Mouse (Mus musculus): ENCODE measurements around the gene Vcam1. TPM values are rescaled to one million over a fixed set of nuclear protein-coding genes. Genes with fewer than 3 reads are reported as not detected.

Gene Vcam1
- polyA plus RNA-seq, 1 experiment from 2014 or later = 97.3 TPM

GRCm38 (mm10) chr3:116157447-116157990 is 28.0 kb upstream of the Vcam1 start:
- Histone ChIP-seq H3K27me3 (ENCODE audit: control insufficient read depth, insufficient read depth, low read length) (no peaks in the 10 kb centered on the region), H3K4me1 (ENCODE audit: control insufficient read depth, insufficient read depth, low read length) (no peaks in the 10 kb centered on the region), H3K9me3 (replicated peaks; ENCODE audit: control insufficient read depth, low read length) (no peaks in the 10 kb centered on the region), H3K4me3 (ENCODE audit: low read length) (no peak overlapping the region), H3K27ac (ENCODE audit: low read length) (no peak overlapping the region), H3K4me2 (ENCODE audit: low read depth, low read length) (peak overlapping the region; percentile 37; the same call in 1 of the 2 replicates), H3K36me3 (ENCODE audit: control insufficient read depth, insufficient read depth) (no peaks in the 10 kb centered on the region), H3K9ac (ENCODE audit: low read length) (no peak overlapping the region)
- no peak for ATAC-seq (replicated peaks; ENCODE audit: extremely low read depth, insufficient read depth, low FRiP score)
- 45% methylated on average over 13 of the region's 13 CpGs for WGBS

GRCm38 (mm10) chr3:116150056-116150632 is 20.7 kb upstream of the Vcam1 start:
- H3K4me2 ChIP-seq (ENCODE audit: low read depth, low read length) = no peak overlapping the region
- WGBS = 78% methylated on average over 13 of the region's 13 CpGs
- no peak overlapping the region for H3K9ac ChIP-seq (ENCODE audit: low read length)
- H3K36me3 ChIP-seq (ENCODE audit: control insufficient read depth, insufficient read depth) = no peaks in the 10 kb centered on the region
- H3K27ac ChIP-seq (ENCODE audit: low read length) = no peak overlapping the region
- no peak overlapping the region for H3K4me3 ChIP-seq (ENCODE audit: low read length)
- no peaks in the 10 kb centered on the region for H3K4me1 ChIP-seq (ENCODE audit: control insufficient read depth, insufficient read depth, low read length)
- no peaks in the 10 kb centered on the region for H3K9me3 ChIP-seq (replicated peaks; ENCODE audit: control insufficient read depth, low read length)
- no peak for ATAC-seq (replicated peaks; ENCODE audit: extremely low read depth, insufficient read depth, low FRiP score)
- no peaks in the 10 kb centered on the region for H3K27me3 ChIP-seq (ENCODE audit: control insufficient read depth, insufficient read depth, low read length)

- no peak for ATAC-seq (replicated peaks; ENCODE audit: extremely low read depth, insufficient read depth, low FRiP score)
- Histone ChIP-seq H3K36me3 (ENCODE audit: control insufficient read depth, insufficient read depth) (no peaks in the 10 kb centered on the region), H3K27me3 (ENCODE audit: control insufficient read depth, insufficient read depth, low read length) (no peaks in the 10 kb centered on the region), H3K4me2 (ENCODE audit: low read depth, low read length) (no peak overlapping the region), H3K27ac (ENCODE audit: low read length) (no peak overlapping the region), H3K9me3 (replicated peaks; ENCODE audit: control insufficient read depth, low read length) (no peaks in the 10 kb centered on the region), H3K4me1 (ENCODE audit: control insufficient read depth, insufficient read depth, low read length) (no peaks in the 10 kb centered on the region), H3K9ac (ENCODE audit: low read length) (no peak overlapping the region), H3K4me3 (ENCODE audit: low read length) (no peak overlapping the region)
- WGBS = 57% methylated on average over 4 of the region's 4 CpGs
Measured at GRCm38 (mm10) chr3:116149096-116149495, 19.6 kb upstream of the Vcam1 start.

GRCm38 (mm10) chr3:116148676-116149075 is 19.2 kb upstream of the Vcam1 start:
- H3K27ac ChIP-seq (ENCODE audit: low read length) = no peak overlapping the region
- no peaks in the 10 kb centered on the region for H3K9me3 ChIP-seq (replicated peaks; ENCODE audit: control insufficient read depth, low read length)
- H3K27me3 ChIP-seq (ENCODE audit: control insufficient read depth, insufficient read depth, low read length) = no peaks in the 10 kb centered on the region
- WGBS = 55% methylated on average over 9 of the region's 9 CpGs
- no peak overlapping the region for H3K4me3 ChIP-seq (ENCODE audit: low read length)
- no peaks in the 10 kb centered on the region for H3K4me1 ChIP-seq (ENCODE audit: control insufficient read depth, insufficient read depth, low read length)
- H3K9ac ChIP-seq (ENCODE audit: low read length) = no peak overlapping the region
- H3K4me2 ChIP-seq (ENCODE audit: low read depth, low read length) = no peak overlapping the region
- no peaks in the 10 kb centered on the region for H3K36me3 ChIP-seq (ENCODE audit: control insufficient read depth, insufficient read depth)
- no peak for ATAC-seq (replicated peaks; ENCODE audit: extremely low read depth, insufficient read depth, low FRiP score)

- Histone ChIP-seq H3K9me3 (replicated peaks; ENCODE audit: control insufficient read depth, low read length) (no peaks in the 10 kb centered on the region), H3K36me3 (ENCODE audit: control insufficient read depth, insufficient read depth) (no peaks in the 10 kb centered on the region), H3K9ac (ENCODE audit: low read length) (no peak overlapping the region), H3K4me2 (ENCODE audit: low read depth, low read length) (no peak overlapping the region), H3K27me3 (ENCODE audit: control insufficient read depth, insufficient read depth, low read length) (no peaks in the 10 kb centered on the region), H3K4me3 (ENCODE audit: low read length) (no peak overlapping the region), H3K27ac (ENCODE audit: low read length) (no peak overlapping the region), H3K4me1 (ENCODE audit: control insufficient read depth, insufficient read depth, low read length) (peaks cover 19% of the 10 kb centered on the region)
- 45% methylated on average over 3 of the region's 3 CpGs for WGBS
- no peak for ATAC-seq (replicated peaks; ENCODE audit: extremely low read depth, insufficient read depth, low FRiP score)
Measured at GRCm38 (mm10) chr3:116141226-116141625, 11.7 kb upstream of the Vcam1 start.

GRCm38 (mm10) chr3:116139000-116139399 is 9.5 kb upstream of the Vcam1 start:
- H3K9ac ChIP-seq (ENCODE audit: low read length) = no peak overlapping the region
- peaks cover 19% of the 10 kb centered on the region for H3K4me1 ChIP-seq (ENCODE audit: control insufficient read depth, insufficient read depth, low read length)
- H3K36me3 ChIP-seq (ENCODE audit: control insufficient read depth, insufficient read depth) = no peaks in the 10 kb centered on the region
- 27% methylated on average over 5 of the region's 5 CpGs for WGBS
- H3K9me3 ChIP-seq (replicated peaks; ENCODE audit: control insufficient read depth, low read length) = no peaks in the 10 kb centered on the region
- no peak for ATAC-seq (replicated peaks; ENCODE audit: extremely low read depth, insufficient read depth, low FRiP score)
- no peak overlapping the region for H3K4me2 ChIP-seq (ENCODE audit: low read depth, low read length)
- no peak overlapping the region for H3K4me3 ChIP-seq (ENCODE audit: low read length)
- H3K27me3 ChIP-seq (ENCODE audit: control insufficient read depth, insufficient read depth, low read length) = no peaks in the 10 kb centered on the region
- no peak overlapping the region for H3K27ac ChIP-seq (ENCODE audit: low read length)

- Histone ChIP-seq H3K27me3 (ENCODE audit: control insufficient read depth, insufficient read depth, low read length) (no peaks in the 10 kb centered on the region), H3K27ac (ENCODE audit: low read length) (peak overlapping the region; percentile 68), H3K4me3 (ENCODE audit: low read length) (no peak overlapping the region), H3K4me1 (ENCODE audit: control insufficient read depth, insufficient read depth, low read length) (peaks cover 19% of the 10 kb centered on the region), H3K36me3 (ENCODE audit: control insufficient read depth, insufficient read depth) (no peaks in the 10 kb centered on the region), H3K4me2 (ENCODE audit: low read depth, low read length) (no peak overlapping the region), H3K9me3 (replicated peaks; ENCODE audit: control insufficient read depth, low read length) (no peaks in the 10 kb centered on the region), H3K9ac (ENCODE audit: low read length) (no peak overlapping the region)
- ATAC-seq (replicated peaks; ENCODE audit: extremely low read depth, insufficient read depth, low FRiP score) = peak; percentile 32; the same call in 1 of the 2 replicates
- 45% methylated on average over 5 of the region's 5 CpGs for WGBS
Measured at GRCm38 (mm10) chr3:116138081-116138480, 8.6 kb upstream of the Vcam1 start.

- Histone ChIP-seq H3K27ac (ENCODE audit: low read length) (no peak overlapping the region), H3K4me1 (ENCODE audit: control insufficient read depth, insufficient read depth, low read length) (peaks cover 5% of the 10 kb centered on the region), H3K4me3 (ENCODE audit: low read length) (no peak overlapping the region), H3K9ac (ENCODE audit: low read length) (no peak overlapping the region), H3K9me3 (replicated peaks; ENCODE audit: control insufficient read depth, low read length) (no peaks in the 10 kb centered on the region), H3K27me3 (ENCODE audit: control insufficient read depth, insufficient read depth, low read length) (no peaks in the 10 kb centered on the region), H3K36me3 (ENCODE audit: control insufficient read depth, insufficient read depth) (no peaks in the 10 kb centered on the region), H3K4me2 (ENCODE audit: low read depth, low read length) (no peak overlapping the region)
- WGBS = 71% methylated on average over 5 of the region's 5 CpGs
- no peak for ATAC-seq (replicated peaks; ENCODE audit: extremely low read depth, insufficient read depth, low FRiP score)
Measured at GRCm38 (mm10) chr3:116133363-116133762, 3.9 kb upstream of the Vcam1 start.

GRCm38 (mm10) chr3:116130711-116131110 is 1.2 kb upstream of the Vcam1 start:
- H3K4me1 ChIP-seq (ENCODE audit: control insufficient read depth, insufficient read depth, low read length) = peaks cover 6% of the 10 kb centered on the region; the same call in 1 of the 2 replicates
- H3K4me2 ChIP-seq (ENCODE audit: low read depth, low read length) = no peak overlapping the region
- H3K9ac ChIP-seq (ENCODE audit: low read length) = no peak overlapping the region
- no peaks in the 10 kb centered on the region for H3K27me3 ChIP-seq (ENCODE audit: control insufficient read depth, insufficient read depth, low read length)
- H3K36me3 ChIP-seq (ENCODE audit: control insufficient read depth, insufficient read depth) = no peaks in the 10 kb centered on the region
- WGBS = 82% methylated on average over 3 of the region's 3 CpGs
- ATAC-seq (replicated peaks; ENCODE audit: extremely low read depth, insufficient read depth, low FRiP score) = no peak
- no peak overlapping the region for H3K27ac ChIP-seq (ENCODE audit: low read length)
- no peaks in the 10 kb centered on the region for H3K9me3 ChIP-seq (replicated peaks; ENCODE audit: control insufficient read depth, low read length)
- no peak overlapping the region for H3K4me3 ChIP-seq (ENCODE audit: low read length)

Measured in heart, embryonic 16.5 days (tissue).